Mouse (Mus musculus): ENCODE results near the gene Pde4d. TPM values are rescaled to one million over a fixed set of nuclear protein-coding genes. Genes with fewer than 3 reads are reported as not detected.
"Not testable (repeated sequence)": the region's sequence is repeated elsewhere in the genome, so short reads cannot be mapped to it uniquely, and the experiment has no call there.

The Pde4d gene
- polyA plus RNA-seq, 1 experiment from 2014 or later, result 32.1 TPM

DNA sequence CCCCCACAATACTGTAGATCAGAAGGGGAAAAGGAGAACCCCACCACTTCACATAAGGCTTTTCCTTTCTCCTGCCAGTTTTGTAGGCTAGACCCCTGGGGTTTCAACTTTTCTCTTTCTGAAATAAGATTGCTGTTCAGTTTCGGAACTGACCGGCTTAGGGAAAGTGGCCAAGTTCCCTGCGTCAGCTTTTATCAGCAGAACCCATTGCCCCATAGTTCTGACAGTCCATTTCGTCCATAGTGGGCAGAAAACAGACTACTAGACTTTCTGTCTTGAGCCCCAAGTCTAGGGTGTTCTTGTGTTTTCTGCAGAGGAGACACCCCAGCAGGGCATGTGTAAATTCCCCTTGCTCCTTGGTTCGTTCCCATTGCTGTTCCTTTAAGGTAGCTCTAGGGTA is 1452.1 kb downstream of the Pde4d start:
- H3K9ac ChIP-seq (replicated peaks; ENCODE audit: low read depth, low read length), result no peak overlapping the region
- H3K4me1 ChIP-seq (ENCODE audit: control insufficient read depth, insufficient read depth, low read length), result peaks cover 8% of the 10 kb centered on the region
- H3K4me3 ChIP-seq (ENCODE audit: low read depth, low read length), result no peak overlapping the region
- no peaks in the 10 kb centered on the region for H3K27me3 ChIP-seq (ENCODE audit: control insufficient read depth, insufficient read depth, low read length)
- no peak overlapping the region for H3K27ac ChIP-seq (ENCODE audit: low read depth, low read length)
- H3K9me3 ChIP-seq (ENCODE audit: control insufficient read depth, low read length), result no peaks in the 10 kb centered on the region
- 70% methylated on average over 5 of the region's 5 CpGs for WGBS
- H3K4me2 ChIP-seq (ENCODE audit: low read depth, low read length), result peak overlapping the region; percentile 94
- no peaks in the 10 kb centered on the region for H3K36me3 ChIP-seq (ENCODE audit: control insufficient read depth, insufficient read depth, low read length)
- no peak for ATAC-seq (ENCODE audit: low read depth)

DNA sequence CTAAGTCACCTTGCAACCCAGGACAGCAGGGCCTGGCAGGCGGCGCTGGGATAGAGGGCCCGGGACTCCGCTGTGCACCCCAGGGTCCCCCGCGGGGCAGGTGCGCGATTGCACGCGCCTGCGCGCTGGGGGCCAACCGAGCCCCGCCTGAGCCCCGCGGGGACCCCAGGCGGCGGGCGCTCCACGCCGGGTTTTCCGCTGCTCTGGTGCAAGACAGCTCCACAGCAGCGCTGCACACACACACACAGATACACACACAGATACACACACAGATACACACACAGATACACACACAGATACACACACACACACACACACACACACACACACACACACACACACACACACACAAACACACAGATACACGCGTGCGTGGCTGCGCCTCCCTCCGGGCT is 1452.7 kb downstream of the Pde4d start:
- ATAC-seq (ENCODE audit: low read depth), result peak; percentile 87
- Histone ChIP-seq H3K4me3 (ENCODE audit: low read depth, low read length) (peak overlapping the region; percentile 70), H3K27ac (ENCODE audit: low read depth, low read length) (peak overlapping the region; percentile 73), H3K9ac (replicated peaks; ENCODE audit: low read depth, low read length) (peak overlapping the region; percentile 75), H3K4me2 (ENCODE audit: low read depth, low read length) (peak overlapping the region; percentile 94)
- not testable (repeated sequence) for H3K27me3 ChIP-seq (ENCODE audit: control insufficient read depth, insufficient read depth, low read length); H3K9me3 ChIP-seq (ENCODE audit: control insufficient read depth, low read length); H3K36me3 ChIP-seq (ENCODE audit: control insufficient read depth, insufficient read depth, low read length); H3K4me1 ChIP-seq (ENCODE audit: control insufficient read depth, insufficient read depth, low read length)
- WGBS, result under 1% methylated on average over 28 of the region's 28 CpGs

DNA sequence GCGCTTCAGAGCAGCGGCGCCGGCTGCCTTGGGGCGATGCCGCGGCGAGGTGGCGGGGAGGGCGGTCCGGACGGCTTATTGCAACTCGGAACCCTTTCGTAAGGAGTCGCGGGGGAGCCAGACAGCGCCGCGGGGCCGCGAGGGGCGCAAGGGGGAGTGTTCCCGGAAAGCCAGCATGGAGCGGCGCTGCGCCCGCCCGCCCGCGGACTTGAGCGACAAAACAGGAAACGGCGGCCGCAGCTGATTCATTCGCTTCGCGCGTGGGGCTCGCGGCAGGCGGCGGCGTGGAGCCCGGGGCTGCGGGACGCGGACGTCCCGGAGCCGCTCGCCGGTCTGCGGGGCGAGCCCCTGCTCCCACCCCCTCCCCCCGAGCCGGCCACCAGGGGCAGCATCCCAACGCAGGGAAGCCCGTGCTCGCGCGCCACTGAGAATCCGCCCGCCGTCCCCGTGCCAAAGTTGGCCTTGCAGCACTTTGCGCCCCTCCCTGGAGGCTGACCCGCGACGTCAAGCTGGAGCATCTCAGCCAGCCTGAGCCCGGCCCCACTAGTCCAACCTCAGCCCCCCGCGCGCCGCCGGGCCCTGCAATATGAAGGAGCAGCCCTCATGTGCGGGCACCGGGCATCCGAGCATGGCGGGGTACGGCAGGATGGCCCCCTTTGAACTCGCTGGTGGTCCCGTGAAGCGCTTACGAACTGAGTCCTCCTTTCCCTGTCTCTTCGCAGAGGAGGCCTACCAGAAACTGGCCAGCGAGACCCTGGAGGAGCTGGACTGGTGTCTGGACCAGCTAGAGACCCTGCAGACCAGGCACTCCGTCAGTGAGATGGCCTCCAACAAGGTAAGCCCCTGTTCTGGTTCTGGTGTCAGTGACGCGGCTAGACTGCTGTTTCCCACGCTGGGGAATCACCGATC is 1453.4 kb downstream of the Pde4d start:
- WGBS, result 1% methylated on average over 84 of the region's 91 CpGs
- Histone ChIP-seq H3K4me1 (ENCODE audit: control insufficient read depth, insufficient read depth, low read length) (peaks cover 8% of the 10 kb centered on the region), H3K27ac (ENCODE audit: low read depth, low read length) (peak overlapping the region; percentile 73), H3K36me3 (ENCODE audit: control insufficient read depth, insufficient read depth, low read length) (no peaks in the 10 kb centered on the region), H3K4me2 (ENCODE audit: low read depth, low read length) (peak overlapping the region; percentile 94), H3K9ac (replicated peaks; ENCODE audit: low read depth, low read length) (peak overlapping the region; percentile 75), H3K4me3 (ENCODE audit: low read depth, low read length) (peak overlapping the region; percentile 70), H3K27me3 (ENCODE audit: control insufficient read depth, insufficient read depth, low read length) (no peaks in the 10 kb centered on the region), H3K9me3 (ENCODE audit: control insufficient read depth, low read length) (no peaks in the 10 kb centered on the region)
- peak; percentile 88 for ATAC-seq (ENCODE audit: low read depth)

DNA sequence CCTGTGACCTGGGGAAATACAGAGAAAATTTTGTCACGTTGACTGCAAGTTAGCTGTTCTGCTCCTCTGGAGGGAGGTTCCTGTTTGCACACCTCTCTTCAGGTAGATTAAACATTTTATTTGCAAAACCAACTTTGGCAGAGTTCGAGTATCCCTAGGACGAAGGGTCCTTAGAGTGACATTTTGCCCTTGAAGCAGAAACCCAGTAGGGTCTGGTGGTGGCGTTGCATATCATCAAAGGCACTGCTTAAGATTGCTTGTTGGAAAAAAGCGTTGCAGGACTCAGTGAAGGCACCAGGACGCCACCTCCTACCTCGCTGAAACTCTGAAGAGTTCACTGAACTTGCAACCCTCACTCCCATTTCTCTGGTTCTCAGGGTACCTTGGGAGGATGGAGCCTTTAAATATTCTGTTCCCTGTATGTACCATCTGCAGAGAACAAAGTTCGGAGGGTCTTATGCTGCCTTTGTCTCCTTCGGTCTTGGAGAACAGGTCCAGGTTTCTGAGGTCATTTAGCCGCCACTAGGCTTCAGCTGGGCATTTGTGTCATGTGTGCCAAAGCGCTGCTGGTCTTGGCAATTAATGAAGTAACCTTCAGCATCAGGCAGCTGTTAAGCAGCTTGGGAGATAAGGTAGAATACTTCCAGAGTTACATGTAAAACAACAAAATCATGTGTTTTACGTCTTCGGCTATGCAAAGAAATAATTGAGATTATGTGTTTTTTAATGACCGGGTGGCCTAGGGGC is 1454.2 kb downstream of the Pde4d start:
- H3K27me3 ChIP-seq (ENCODE audit: control insufficient read depth, insufficient read depth, low read length), result no peaks in the 10 kb centered on the region
- no peaks in the 10 kb centered on the region for H3K9me3 ChIP-seq (ENCODE audit: control insufficient read depth, low read length)
- H3K36me3 ChIP-seq (ENCODE audit: control insufficient read depth, insufficient read depth, low read length), result no peaks in the 10 kb centered on the region
- peak overlapping the region; percentile 70 for H3K4me3 ChIP-seq (ENCODE audit: low read depth, low read length)
- H3K9ac ChIP-seq (replicated peaks; ENCODE audit: low read depth, low read length), result peak overlapping the region; percentile 75
- peaks cover 8% of the 10 kb centered on the region for H3K4me1 ChIP-seq (ENCODE audit: control insufficient read depth, insufficient read depth, low read length)
- 48% methylated on average over 14 of the region's 14 CpGs for WGBS
- H3K27ac ChIP-seq (ENCODE audit: low read depth, low read length), result no peak overlapping the region
- no peak for ATAC-seq (ENCODE audit: low read depth)
- peak overlapping the region; percentile 94 for H3K4me2 ChIP-seq (ENCODE audit: low read depth, low read length)

DNA sequence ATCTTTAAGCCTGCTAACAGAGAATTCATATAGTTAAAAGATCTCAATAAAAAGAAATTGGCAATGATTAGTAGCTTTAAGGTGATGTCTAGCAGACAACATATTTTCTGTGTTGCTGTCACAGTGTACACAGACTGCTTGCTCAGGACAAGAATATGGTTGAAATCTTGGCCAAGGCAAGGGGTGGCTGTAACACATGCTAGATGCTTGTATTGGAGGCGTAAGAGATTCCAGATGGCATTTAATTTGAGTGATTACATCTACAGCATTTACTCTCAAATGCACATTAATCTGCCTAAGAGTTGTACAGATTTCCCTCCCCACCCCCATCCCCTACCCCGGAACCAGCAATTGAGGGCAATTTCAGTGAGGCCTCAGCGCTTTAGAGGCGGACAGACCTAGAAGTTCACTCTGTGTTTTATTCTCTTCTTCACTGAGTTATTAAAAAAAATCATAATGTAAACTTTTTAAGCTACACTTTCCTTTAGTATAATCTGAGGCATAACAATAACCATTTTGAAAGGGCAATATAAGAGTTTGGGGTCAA is 1456.7 kb downstream of the Pde4d start:
- ATAC-seq (ENCODE audit: low read depth), result no peak
- Histone ChIP-seq H3K4me2 (ENCODE audit: low read depth, low read length) (no peak overlapping the region), H3K27me3 (ENCODE audit: control insufficient read depth, insufficient read depth, low read length) (no peaks in the 10 kb centered on the region), H3K36me3 (ENCODE audit: control insufficient read depth, insufficient read depth, low read length) (no peaks in the 10 kb centered on the region), H3K4me3 (ENCODE audit: low read depth, low read length) (no peak overlapping the region), H3K27ac (ENCODE audit: low read depth, low read length) (no peak overlapping the region), H3K9me3 (ENCODE audit: control insufficient read depth, low read length) (no peaks in the 10 kb centered on the region), H3K9ac (replicated peaks; ENCODE audit: low read depth, low read length) (no peak overlapping the region), H3K4me1 (ENCODE audit: control insufficient read depth, insufficient read depth, low read length) (peaks cover 8% of the 10 kb centered on the region)
- WGBS, result 66% methylated on average over 4 of the region's 4 CpGs

DNA sequence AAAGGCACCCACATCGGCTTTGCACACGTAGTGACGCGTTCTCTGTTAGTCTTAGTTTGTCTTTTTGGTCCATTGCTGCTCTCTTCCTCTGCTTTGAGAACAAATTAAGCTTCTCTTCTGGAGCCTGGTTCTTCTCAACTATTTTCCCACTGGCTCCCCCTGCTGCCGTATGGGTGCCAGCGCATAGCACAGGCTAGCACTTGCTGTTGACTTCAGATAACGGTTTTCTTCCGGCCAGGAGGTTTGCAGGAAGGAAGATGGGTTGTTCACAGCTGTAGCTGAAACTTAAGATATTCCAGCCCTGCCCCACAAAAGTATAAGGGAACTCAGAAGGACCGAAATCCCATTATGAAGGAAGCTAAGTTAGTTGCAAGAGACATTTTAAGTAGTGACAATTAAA is 1457.9 kb downstream of the Pde4d start:
- H3K4me3 ChIP-seq (ENCODE audit: low read depth, low read length), result no peak overlapping the region
- no peaks in the 10 kb centered on the region for H3K27me3 ChIP-seq (ENCODE audit: control insufficient read depth, insufficient read depth, low read length)
- H3K36me3 ChIP-seq (ENCODE audit: control insufficient read depth, insufficient read depth, low read length), result no peaks in the 10 kb centered on the region
- H3K27ac ChIP-seq (ENCODE audit: low read depth, low read length), result no peak overlapping the region
- no peaks in the 10 kb centered on the region for H3K9me3 ChIP-seq (ENCODE audit: control insufficient read depth, low read length)
- peaks cover 10% of the 10 kb centered on the region for H3K4me1 ChIP-seq (ENCODE audit: control insufficient read depth, insufficient read depth, low read length)
- no peak overlapping the region for H3K4me2 ChIP-seq (ENCODE audit: low read depth, low read length)
- ATAC-seq (ENCODE audit: low read depth), result no peak
- WGBS, result 32% methylated on average over 9 of the region's 9 CpGs
- H3K9ac ChIP-seq (replicated peaks; ENCODE audit: low read depth, low read length), result no peak overlapping the region

DNA sequence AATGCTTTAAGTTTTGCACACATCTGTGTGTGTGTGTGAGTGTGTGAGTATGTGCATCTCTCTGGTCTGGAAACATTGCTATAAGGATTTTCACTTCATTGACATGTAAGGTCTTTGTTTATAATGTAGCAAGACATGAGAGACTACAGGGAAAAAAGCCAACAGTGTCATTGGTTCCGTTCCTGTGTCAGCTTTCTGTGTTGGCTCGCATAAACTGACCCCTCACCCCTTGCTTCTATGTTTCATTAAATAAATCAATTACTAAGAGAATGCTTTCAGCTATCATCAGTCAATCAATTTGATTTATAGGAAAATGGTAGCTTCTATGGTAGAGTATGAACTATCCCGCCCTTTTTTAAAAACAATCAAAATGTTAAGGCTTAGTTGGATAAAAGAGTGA is 1458.6 kb downstream of the Pde4d start:
- Histone ChIP-seq H3K4me1 (ENCODE audit: control insufficient read depth, insufficient read depth, low read length) (peaks cover 10% of the 10 kb centered on the region), H3K4me3 (ENCODE audit: low read depth, low read length) (no peak overlapping the region), H3K27me3 (ENCODE audit: control insufficient read depth, insufficient read depth, low read length) (no peaks in the 10 kb centered on the region), H3K9ac (replicated peaks; ENCODE audit: low read depth, low read length) (no peak overlapping the region), H3K4me2 (ENCODE audit: low read depth, low read length) (no peak overlapping the region), H3K27ac (ENCODE audit: low read depth, low read length) (no peak overlapping the region), H3K9me3 (ENCODE audit: control insufficient read depth, low read length) (no peaks in the 10 kb centered on the region), H3K36me3 (ENCODE audit: control insufficient read depth, insufficient read depth, low read length) (no peaks in the 10 kb centered on the region)
- no peak for ATAC-seq (ENCODE audit: low read depth)
- WGBS, result 88% methylated on average over 3 of the region's 3 CpGs

DNA sequence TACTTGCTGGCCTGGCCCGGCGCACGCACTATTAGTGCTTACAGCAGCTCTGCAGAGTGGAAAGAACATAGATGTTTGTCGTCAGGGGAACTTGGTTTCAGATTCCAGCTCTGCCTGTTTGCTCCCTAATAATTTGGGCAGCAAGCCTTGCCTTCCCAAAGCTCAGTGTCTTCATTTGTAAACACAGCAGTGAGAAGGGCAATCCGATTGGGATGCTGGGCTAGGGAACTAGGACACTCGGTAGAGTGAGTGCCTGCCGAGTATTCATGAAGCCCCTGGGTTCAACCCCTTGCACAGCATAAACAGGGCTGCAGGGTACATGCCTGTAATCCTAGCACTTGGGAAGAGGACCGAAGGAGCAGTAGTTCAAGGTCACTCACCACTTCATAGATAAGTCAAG is 1459.4 kb downstream of the Pde4d start:
- H3K27me3 ChIP-seq (ENCODE audit: control insufficient read depth, insufficient read depth, low read length), result no peaks in the 10 kb centered on the region
- H3K4me3 ChIP-seq (ENCODE audit: low read depth, low read length), result no peak overlapping the region
- H3K9ac ChIP-seq (replicated peaks; ENCODE audit: low read depth, low read length), result no peak overlapping the region
- H3K9me3 ChIP-seq (ENCODE audit: control insufficient read depth, low read length), result no peaks in the 10 kb centered on the region
- H3K4me2 ChIP-seq (ENCODE audit: low read depth, low read length), result no peak overlapping the region
- peaks cover 4% of the 10 kb centered on the region for H3K4me1 ChIP-seq (ENCODE audit: control insufficient read depth, insufficient read depth, low read length)
- H3K27ac ChIP-seq (ENCODE audit: low read depth, low read length), result no peak overlapping the region
- ATAC-seq (ENCODE audit: low read depth), result no peak
- no peaks in the 10 kb centered on the region for H3K36me3 ChIP-seq (ENCODE audit: control insufficient read depth, insufficient read depth, low read length)
- 81% methylated on average over 8 of the region's 8 CpGs for WGBS

DNA sequence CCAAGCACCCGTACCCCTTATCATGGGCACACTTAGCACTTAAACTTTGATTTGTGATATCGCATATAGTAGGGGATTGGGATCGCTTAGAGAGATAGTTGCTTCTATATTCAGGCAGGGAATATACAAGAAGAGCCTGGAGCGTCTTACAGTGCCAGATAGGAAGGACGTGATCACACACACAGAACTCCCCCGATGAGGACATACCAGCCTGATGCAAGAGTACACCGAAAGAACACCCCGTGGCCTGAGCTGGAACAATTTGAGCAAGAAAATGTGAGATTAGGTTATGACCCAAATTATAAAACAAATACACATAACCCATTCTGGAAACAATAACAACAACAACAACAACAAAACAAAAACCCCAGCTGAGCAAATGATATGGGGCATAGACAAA is 1461.2 kb downstream of the Pde4d start:
- H3K27me3 ChIP-seq (ENCODE audit: control insufficient read depth, insufficient read depth, low read length), result no peaks in the 10 kb centered on the region
- no peak overlapping the region for H3K4me2 ChIP-seq (ENCODE audit: low read depth, low read length)
- H3K4me3 ChIP-seq (ENCODE audit: low read depth, low read length), result no peak overlapping the region
- 0 out of 2 replicates have a peak, but pooled peaks cover 2% of the 10 kb centered on the region for H3K4me1 ChIP-seq (ENCODE audit: control insufficient read depth, insufficient read depth, low read length)
- H3K36me3 ChIP-seq (ENCODE audit: control insufficient read depth, insufficient read depth, low read length), result no peaks in the 10 kb centered on the region
- no peak overlapping the region for H3K9ac ChIP-seq (replicated peaks; ENCODE audit: low read depth, low read length)
- WGBS, result 92% methylated on average over 8 of the region's 8 CpGs
- ATAC-seq (ENCODE audit: low read depth), result no peak
- H3K9me3 ChIP-seq (ENCODE audit: control insufficient read depth, low read length), result no peaks in the 10 kb centered on the region
- H3K27ac ChIP-seq (ENCODE audit: low read depth, low read length), result no peak overlapping the region

Data from neural tube, embryonic 14.5 days (tissue).